Mouse (Mus musculus) thymus, postnatal 36 days (tissue): Measurements from ENCODE around the gene Pdcd6.

ENCODE experiments used
- DNase-seq, 2 experiments: peaks; one replicate each; pipeline ENCODE4 v3.0.0; 2022; ENCODE audit warnings: mixed read lengths in 2 of 2

Pdcd6 gene

DNA sequence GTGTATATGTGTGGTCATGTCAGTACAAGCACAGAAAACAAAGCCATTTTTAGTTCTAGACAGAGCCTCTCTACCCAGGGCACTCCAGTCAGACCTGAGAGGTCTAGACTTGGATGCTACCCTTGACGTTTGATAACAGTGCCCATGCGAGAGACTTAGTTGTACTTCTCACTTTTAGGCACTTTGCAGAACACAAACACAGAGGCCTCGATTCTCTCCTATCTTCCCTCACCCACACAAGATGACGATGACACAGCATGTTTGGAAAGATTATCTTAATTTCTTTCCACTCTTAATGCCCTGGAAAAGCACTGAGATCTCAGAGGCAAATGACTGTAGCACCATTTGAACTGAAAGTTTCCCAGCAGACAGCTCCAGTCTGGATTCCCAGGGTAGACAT is 41.7 kb downstream of the Pdcd6 start:
- no peak for DNase-seq

- peak; percentile 32 to 39 for DNase-seq
Measured at GRCm38 (mm10) chr13:74260231-74260992, 57.0 kb downstream of the Pdcd6 start.

- DNase-seq, result peak; percentile 17 to 35
Measured at GRCm38 (mm10) chr13:74259460-74260230, 57.7 kb downstream of the Pdcd6 start.
